Comparison of ENCODE assay signal across 15 mouse cellular contexts in genomic region chr2:29495271-29495670, GRCm38 (mm10).
A peak's percentile ranks its signal among the peaks of the same experiment; 100 is the strongest.
DNase-seq lines count a peak whose midpoint lies in the region; ATAC-seq and TF ChIP-seq lines count a peak whose summit lies in the region.
"Had no signal": no experiment of that assay in that cellular context is flagged by ENCODE, and none has a peak within 500 bp of the region (broad histone marks: within the 10 kb centered on the region; RNA-seq: fewer than 3 reads in every experiment).

No protein-coding gene starts in this region.

- TF ChIP-seq CTCF in forebrain, postnatal 0 days (IDR thresholded peaks at IDR 0.05; ENCODE audit: low read depth): peak; percentile 6; the same call in 1 of the 2 replicates
- peak; percentile 6; the same call in 1 of the 2 replicates for TF ChIP-seq CTCF in midbrain, postnatal 0 days (IDR thresholded peaks at IDR 0.05)

- peak overlapping the region; percentile 32; the same call in 1 of the 2 replicates for H3K27ac ChIP-seq in hindbrain, embryonic 13.5 days
- H3K27ac ChIP-seq in hindbrain, embryonic 12.5 days: no peak overlapping the region
- no peak overlapping the region for H3K27ac ChIP-seq in neural tube, embryonic 13.5 days (replicated peaks)
- H3K27ac ChIP-seq in neural tube, embryonic 15.5 days (replicated peaks): no peak overlapping the region
- 0 out of 2 replicates have a peak overlapping the region, but pooled peaks have one; percentile 21 for H3K27ac ChIP-seq in forebrain, postnatal 0 days (ENCODE audit: low read depth, low read length)
- H3K27ac ChIP-seq in midbrain, postnatal 0 days (ENCODE audit: low read depth, low read length): no peak overlapping the region
- H3K27ac ChIP-seq: heart, embryonic 15.5 days; limb, embryonic 12.5 days had no signal

- H3K36me3 ChIP-seq in hindbrain, embryonic 13.5 days: no peaks in the 10 kb centered on the region
- H3K36me3 ChIP-seq in hindbrain, embryonic 12.5 days: no peaks in the 10 kb centered on the region
- no peaks in the 10 kb centered on the region for H3K36me3 ChIP-seq in neural tube, embryonic 13.5 days
- no peaks in the 10 kb centered on the region for H3K36me3 ChIP-seq in neural tube, embryonic 15.5 days
- H3K36me3 ChIP-seq in forebrain, postnatal 0 days (ENCODE audit: insufficient read depth): no peaks in the 10 kb centered on the region; the same call in 1 of the 2 replicates
- H3K36me3 ChIP-seq in midbrain, postnatal 0 days (ENCODE audit: insufficient read depth, low read length): no peaks in the 10 kb centered on the region
- H3K36me3 ChIP-seq: heart, embryonic 15.5 days; limb, embryonic 12.5 days had no signal

- no peak overlapping the region for H3K4me2 ChIP-seq in hindbrain, embryonic 13.5 days
- H3K4me2 ChIP-seq in hindbrain, embryonic 12.5 days (replicated peaks): no peak overlapping the region
- H3K4me2 ChIP-seq in neural tube, embryonic 13.5 days: no peak overlapping the region
- H3K4me2 ChIP-seq in neural tube, embryonic 15.5 days: no peak overlapping the region
- no peak overlapping the region for H3K4me2 ChIP-seq in forebrain, postnatal 0 days (ENCODE audit: low read depth)
- H3K4me2 ChIP-seq in midbrain, postnatal 0 days (ENCODE audit: low read depth, low read length, poor library complexity, severe bottlenecking): no peak overlapping the region
- H3K4me2 ChIP-seq: heart, embryonic 15.5 days; limb, embryonic 12.5 days had no signal

- peak; percentile 33 for DNase-seq in forebrain, postnatal 0 days
- DNase-seq in midbrain, postnatal 0 days (ENCODE audit: low spot score): peak; percentile 72
- no peak for DNase-seq in thymus, postnatal 0 days (ENCODE audit: low spot score)
- DNase-seq: gastrocnemius, postnatal 10 days; lung, adult 18-20 months; spleen, adult 18-20 months; thymus, adult 18-20 months had no signal

- no peak overlapping the region for H3K9ac ChIP-seq in hindbrain, embryonic 13.5 days
- no peak overlapping the region for H3K9ac ChIP-seq in hindbrain, embryonic 12.5 days
- H3K9ac ChIP-seq in neural tube, embryonic 13.5 days: no peak overlapping the region
- H3K9ac ChIP-seq in neural tube, embryonic 15.5 days (replicated peaks): no peak overlapping the region
- H3K9ac ChIP-seq in forebrain, postnatal 0 days: no peak overlapping the region
- H3K9ac ChIP-seq in midbrain, postnatal 0 days (replicated peaks; ENCODE audit: low read length, poor library complexity, severe bottlenecking): no peak overlapping the region
- H3K9ac ChIP-seq: heart, embryonic 15.5 days; limb, embryonic 12.5 days had no signal

- H3K4me3 ChIP-seq in hindbrain, embryonic 13.5 days: no peak overlapping the region
- no peak overlapping the region for H3K4me3 ChIP-seq in hindbrain, embryonic 12.5 days
- no peak overlapping the region for H3K4me3 ChIP-seq in neural tube, embryonic 13.5 days
- H3K4me3 ChIP-seq in neural tube, embryonic 15.5 days (replicated peaks): no peak overlapping the region
- H3K4me3 ChIP-seq in forebrain, postnatal 0 days (ENCODE audit: low read depth, low read length): no peak overlapping the region
- no peak overlapping the region for H3K4me3 ChIP-seq in midbrain, postnatal 0 days (ENCODE audit: low read depth, low read length)
- H3K4me3 ChIP-seq: heart, embryonic 15.5 days; limb, embryonic 12.5 days had no signal

- peak; percentile 25; the same call in 1 of the 2 replicates for ATAC-seq in hindbrain, embryonic 13.5 days (ENCODE audit: low FRiP score)
- no peak for ATAC-seq in hindbrain, embryonic 12.5 days (ENCODE audit: low FRiP score)
- ATAC-seq in neural tube, embryonic 13.5 days (ENCODE audit: low read depth): peak; percentile 57
- ATAC-seq in neural tube, embryonic 15.5 days (ENCODE audit: low FRiP score): no peak
- ATAC-seq in forebrain, postnatal 0 days: peak; percentile 47
- ATAC-seq in midbrain, postnatal 0 days (ENCODE audit: low FRiP score): peak; percentile 34; the same call in 1 of the 2 replicates
- ATAC-seq in activated CD4-positive, CD25-positive, alpha-beta regulatory T cell, adult 4 months: no peak
- ATAC-seq: intestine, postnatal 0 days had no signal

- H3K9me3 ChIP-seq in hindbrain, embryonic 13.5 days: no peaks in the 10 kb centered on the region
- H3K9me3 ChIP-seq in hindbrain, embryonic 12.5 days (replicated peaks): no peaks in the 10 kb centered on the region
- no peaks in the 10 kb centered on the region for H3K9me3 ChIP-seq in neural tube, embryonic 13.5 days
- H3K9me3 ChIP-seq in neural tube, embryonic 15.5 days (replicated peaks): no peaks in the 10 kb centered on the region
- no peaks in the 10 kb centered on the region for H3K9me3 ChIP-seq in forebrain, postnatal 0 days (ENCODE audit: low read length)
- H3K9me3 ChIP-seq in midbrain, postnatal 0 days (ENCODE audit: low read length): no peaks in the 10 kb centered on the region
- H3K9me3 ChIP-seq: heart, embryonic 15.5 days; limb, embryonic 12.5 days had no signal

- H3K27me3 ChIP-seq in hindbrain, embryonic 13.5 days: no peaks in the 10 kb centered on the region
- H3K27me3 ChIP-seq in hindbrain, embryonic 12.5 days: no peaks in the 10 kb centered on the region
- no peaks in the 10 kb centered on the region for H3K27me3 ChIP-seq in neural tube, embryonic 13.5 days
- no peaks in the 10 kb centered on the region for H3K27me3 ChIP-seq in neural tube, embryonic 15.5 days (replicated peaks)
- H3K27me3 ChIP-seq in forebrain, postnatal 0 days (ENCODE audit: insufficient read depth, low read length): no peaks in the 10 kb centered on the region
- no peaks in the 10 kb centered on the region for H3K27me3 ChIP-seq in midbrain, postnatal 0 days (ENCODE audit: insufficient read depth, low read length)
- H3K27me3 ChIP-seq: heart, embryonic 15.5 days; limb, embryonic 12.5 days had no signal

- H3K4me1 ChIP-seq in hindbrain, embryonic 13.5 days (replicated peaks): peaks cover 46% of the 10 kb centered on the region
- H3K4me1 ChIP-seq in hindbrain, embryonic 12.5 days: peaks cover 43% of the 10 kb centered on the region
- peaks cover 47% of the 10 kb centered on the region for H3K4me1 ChIP-seq in neural tube, embryonic 13.5 days (replicated peaks)
- peaks cover 37% of the 10 kb centered on the region for H3K4me1 ChIP-seq in neural tube, embryonic 15.5 days
- H3K4me1 ChIP-seq in forebrain, postnatal 0 days (ENCODE audit: insufficient read depth): peaks cover 14% of the 10 kb centered on the region
- H3K4me1 ChIP-seq in midbrain, postnatal 0 days (ENCODE audit: insufficient read depth, low read length): peaks cover 10% of the 10 kb centered on the region

- 58% methylated on average over 2 of the region's 2 CpGs for WGBS in hindbrain, embryonic 13.5 days
- 85% methylated on average over 2 of the region's 2 CpGs for WGBS in hindbrain, embryonic 12.5 days
- 62% methylated on average over 2 of the region's 2 CpGs for WGBS in neural tube, embryonic 13.5 days
- WGBS in neural tube, embryonic 15.5 days: 73% methylated on average over 2 of the region's 2 CpGs
- 29% methylated on average over 2 of the region's 2 CpGs for WGBS in forebrain, postnatal 0 days
- WGBS in midbrain, postnatal 0 days: 58% methylated on average over 2 of the region's 2 CpGs

Comparison
In these comparisons a context has a peak if more than half of its experiments do, and no peak if none do; other contexts are left out.
1. ATAC-seq: peak in hindbrain, embryonic 13.5 days (single experiment), neural tube, embryonic 13.5 days (single experiment), forebrain, postnatal 0 days (single experiment) and midbrain, postnatal 0 days (single experiment); none in hindbrain, embryonic 12.5 days (single experiment), neural tube, embryonic 15.5 days (single experiment) and activated CD4-positive, CD25-positive, alpha-beta regulatory T cell, adult 4 months (single experiment).
2. H3K27ac ChIP-seq: peak in hindbrain, embryonic 13.5 days (single experiment) and forebrain, postnatal 0 days (single experiment); none in hindbrain, embryonic 12.5 days (single experiment), neural tube, embryonic 13.5 days (single experiment), neural tube, embryonic 15.5 days (single experiment) and midbrain, postnatal 0 days (single experiment).